Mouse (Mus musculus): ENCODE measurements around the gene Map6. TPM values are rescaled to one million over a fixed set of nuclear protein-coding genes. Genes with fewer than 3 reads are reported as not detected.

The Map6 gene
- polyA plus RNA-seq, 1 experiment from 2014 or later, result 3.0 TPM

DNA sequence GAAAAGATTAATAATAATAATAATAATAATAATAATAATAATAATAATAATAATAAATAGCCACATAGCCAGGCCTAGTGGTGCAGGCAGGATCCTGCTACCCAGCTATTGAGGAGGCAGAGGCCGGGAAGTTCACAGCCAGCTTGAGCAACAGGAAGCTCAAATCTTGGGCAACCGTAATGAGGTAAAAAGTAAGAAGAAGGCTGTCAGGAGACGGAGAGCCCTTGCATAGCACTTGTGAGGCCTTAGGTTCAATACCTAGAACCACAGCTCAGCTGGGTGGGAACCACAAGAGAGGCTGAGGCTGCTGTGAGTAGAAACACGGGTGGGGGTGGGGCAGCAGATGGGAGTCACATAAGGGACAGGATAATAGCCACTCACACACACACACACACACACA lies 47.3 kb downstream of the Map6 start:
- H3K4me3 ChIP-seq, result no peak overlapping the region
- peaks cover 20% of the 10 kb centered on the region for H3K4me1 ChIP-seq (replicated peaks)
- no peaks in the 10 kb centered on the region for H3K9me3 ChIP-seq (replicated peaks)
- no peak overlapping the region for H3K27ac ChIP-seq (ENCODE audit: poor library complexity, severe bottlenecking)
- H3K36me3 ChIP-seq, result no peaks in the 10 kb centered on the region
- H3K9ac ChIP-seq, result no peak overlapping the region
- 0 out of 2 replicates have a peak, but pooled peaks cover 5% of the 10 kb centered on the region for H3K27me3 ChIP-seq (replicated peaks)
- ATAC-seq (ENCODE audit: insufficient number of reproducible peaks, low FRiP score), result no peak
- H3K4me2 ChIP-seq, result no peak overlapping the region
- WGBS, result 72% methylated on average over 4 of the region's 4 CpGs

DNA sequence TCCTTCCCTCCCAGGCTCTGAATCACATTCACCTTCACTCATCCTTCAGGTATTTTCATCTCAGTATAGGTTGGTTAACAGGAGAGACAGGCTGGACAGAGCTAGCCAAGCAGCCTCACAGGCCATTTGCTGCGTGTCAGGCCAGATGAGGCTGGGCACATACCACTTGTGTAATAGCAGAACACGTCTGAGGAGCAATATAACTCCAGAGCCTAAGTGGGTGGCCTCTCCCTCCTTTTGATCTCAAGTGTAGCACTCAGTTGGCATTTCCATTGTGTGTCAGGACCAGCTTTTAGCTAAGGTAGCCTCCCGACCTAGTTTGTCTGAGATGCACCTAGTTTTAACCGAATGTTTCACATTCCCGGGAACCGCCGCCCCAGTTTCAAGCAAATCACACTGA lies 49.0 kb downstream of the Map6 start:
- Histone ChIP-seq H3K27ac (ENCODE audit: poor library complexity, severe bottlenecking) (no peak overlapping the region), H3K36me3 (no peaks in the 10 kb centered on the region), H3K4me3 (no peak overlapping the region), H3K4me2 (no peak overlapping the region), H3K27me3 (replicated peaks) (peaks cover 12% of the 10 kb centered on the region), H3K9ac (no peak overlapping the region), H3K4me1 (replicated peaks) (peaks cover 27% of the 10 kb centered on the region), H3K9me3 (replicated peaks) (no peaks in the 10 kb centered on the region)
- no peak for ATAC-seq (ENCODE audit: insufficient number of reproducible peaks, low FRiP score)
- 65% methylated on average over 7 of the region's 7 CpGs for WGBS

DNA sequence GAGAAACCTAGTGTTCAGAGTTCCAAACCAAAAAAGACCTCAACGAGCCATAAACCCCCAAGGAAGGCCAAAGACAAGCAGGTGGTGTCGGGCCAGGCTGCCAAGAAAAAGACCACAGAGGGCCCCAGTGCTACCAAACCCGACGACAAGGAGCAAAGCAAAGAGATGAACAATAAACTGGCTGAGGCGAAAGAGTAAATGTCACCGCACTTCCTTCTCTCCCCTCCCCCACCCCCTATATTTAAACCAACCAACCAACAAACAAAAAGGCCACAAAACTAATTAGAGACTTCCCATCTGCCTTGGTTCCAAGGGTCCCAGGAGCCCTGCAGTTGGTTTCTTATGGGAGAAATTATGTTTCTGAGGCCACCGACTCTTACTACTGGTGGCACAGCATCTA lies 50.2 kb downstream of the Map6 start:
- no peak overlapping the region for H3K27ac ChIP-seq (ENCODE audit: poor library complexity, severe bottlenecking)
- peaks cover 18% of the 10 kb centered on the region for H3K27me3 ChIP-seq (replicated peaks)
- no peaks in the 10 kb centered on the region for H3K9me3 ChIP-seq (replicated peaks)
- no peak overlapping the region for H3K4me3 ChIP-seq
- no peak overlapping the region for H3K9ac ChIP-seq
- ATAC-seq (ENCODE audit: insufficient number of reproducible peaks, low FRiP score), result no peak
- no peak overlapping the region for H3K4me2 ChIP-seq
- WGBS, result 81% methylated on average over 7 of the region's 7 CpGs
- H3K36me3 ChIP-seq, result no peaks in the 10 kb centered on the region
- peaks cover 19% of the 10 kb centered on the region for H3K4me1 ChIP-seq (replicated peaks)

DNA sequence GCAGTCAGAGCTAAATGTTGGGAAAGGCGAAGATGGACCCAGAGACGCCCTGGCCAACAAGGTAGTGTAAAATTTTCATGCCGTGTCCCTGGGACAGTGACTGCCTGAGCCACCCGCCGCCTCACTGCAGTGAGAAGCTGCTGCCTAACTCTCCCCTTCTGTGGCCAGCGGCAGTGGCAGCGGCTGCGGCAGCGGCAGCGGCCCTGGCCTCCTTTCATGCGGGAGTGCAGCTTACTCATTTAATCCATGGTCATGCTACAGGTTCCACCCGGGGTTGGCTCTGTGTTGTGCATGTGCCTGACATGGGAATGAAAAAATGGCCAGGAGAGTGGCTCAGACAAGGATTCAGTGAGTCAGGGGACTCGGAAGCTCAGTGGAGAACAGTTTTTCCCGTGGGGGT lies 53.3 kb downstream of the Map6 start:
- no peak overlapping the region for H3K4me2 ChIP-seq
- no peak overlapping the region for H3K9ac ChIP-seq
- 43% methylated on average over 14 of the region's 14 CpGs for WGBS
- no peak for ATAC-seq (ENCODE audit: insufficient number of reproducible peaks, low FRiP score)
- H3K36me3 ChIP-seq, result no peaks in the 10 kb centered on the region
- peaks cover 18% of the 10 kb centered on the region for H3K4me1 ChIP-seq (replicated peaks)
- H3K27ac ChIP-seq (ENCODE audit: poor library complexity, severe bottlenecking), result no peak overlapping the region
- H3K27me3 ChIP-seq (replicated peaks), result peaks cover 26% of the 10 kb centered on the region
- no peaks in the 10 kb centered on the region for H3K9me3 ChIP-seq (replicated peaks)
- no peak overlapping the region for H3K4me3 ChIP-seq

DNA sequence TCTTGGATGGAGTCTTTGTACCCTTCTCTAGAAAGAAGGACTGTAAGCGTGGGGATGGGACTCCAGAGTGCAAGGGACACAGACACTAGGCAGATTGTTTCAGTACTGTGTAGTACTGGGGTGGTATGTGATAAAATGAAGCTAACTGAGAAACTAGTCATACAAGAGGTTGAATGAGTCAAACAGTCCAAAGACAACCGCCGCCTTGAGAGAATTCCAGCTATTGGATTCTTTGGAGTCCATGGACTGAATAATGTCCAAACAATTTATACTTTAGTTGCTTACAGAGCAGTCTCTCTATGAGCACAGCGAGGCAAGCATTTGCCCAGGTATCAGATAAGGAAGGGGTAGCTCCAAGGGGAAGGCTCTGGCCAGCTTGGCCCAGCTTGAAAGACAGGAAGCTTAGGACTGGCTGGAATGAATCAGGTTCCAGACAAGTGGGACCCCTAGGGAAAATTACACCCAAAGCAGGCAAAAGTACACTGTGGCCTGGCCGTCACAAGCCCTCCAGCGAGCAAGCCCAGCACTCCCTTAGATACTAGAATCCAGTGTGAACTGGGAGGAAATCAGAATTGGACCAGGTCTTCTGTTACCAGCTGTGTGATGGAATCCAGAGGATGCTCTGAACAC lies 55.6 kb downstream of the Map6 start:
- Histone ChIP-seq H3K4me2 (no peak overlapping the region), H3K36me3 (no peaks in the 10 kb centered on the region), H3K27ac (ENCODE audit: poor library complexity, severe bottlenecking) (no peak overlapping the region), H3K4me1 (replicated peaks) (peaks cover 18% of the 10 kb centered on the region), H3K9ac (no peak overlapping the region), H3K27me3 (replicated peaks) (peaks cover 48% of the 10 kb centered on the region), H3K4me3 (no peak overlapping the region), H3K9me3 (replicated peaks) (no peaks in the 10 kb centered on the region)
- ATAC-seq (ENCODE audit: insufficient number of reproducible peaks, low FRiP score), result no peak
- 76% methylated on average over 6 of the region's 6 CpGs for whole genome bisulfite sequencing

DNA sequence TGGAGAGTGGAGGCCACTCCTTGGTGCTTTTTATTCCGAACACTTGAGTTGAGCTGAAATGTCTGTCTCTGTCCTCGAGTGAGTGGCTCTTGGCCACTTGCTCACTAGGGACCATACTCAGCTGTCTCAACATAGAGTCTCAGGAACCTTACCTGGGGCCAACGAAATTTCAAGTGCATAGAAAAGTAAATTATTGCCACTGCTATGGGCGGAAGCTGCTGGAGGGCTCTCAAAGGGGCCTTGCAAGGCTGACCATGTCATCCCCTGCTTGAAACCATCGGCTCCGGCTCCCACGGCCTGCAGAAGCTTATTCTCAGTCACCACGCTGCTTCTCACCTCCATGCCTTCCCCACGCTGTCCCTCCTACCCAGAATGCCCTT lies 56.1 kb downstream of the Map6 start:
- no peak overlapping the region for H3K4me2 ChIP-seq
- H3K4me3 ChIP-seq, result no peak overlapping the region
- no peak overlapping the region for H3K9ac ChIP-seq
- peaks cover 48% of the 10 kb centered on the region for H3K27me3 ChIP-seq (replicated peaks)
- WGBS, result 78% methylated on average over 9 of the region's 9 CpGs
- H3K4me1 ChIP-seq (replicated peaks), result peaks cover 18% of the 10 kb centered on the region
- no peaks in the 10 kb centered on the region for H3K36me3 ChIP-seq
- ATAC-seq (ENCODE audit: insufficient number of reproducible peaks, low FRiP score), result no peak
- no peaks in the 10 kb centered on the region for H3K9me3 ChIP-seq (replicated peaks)
- no peak overlapping the region for H3K27ac ChIP-seq (ENCODE audit: poor library complexity, severe bottlenecking)

DNA sequence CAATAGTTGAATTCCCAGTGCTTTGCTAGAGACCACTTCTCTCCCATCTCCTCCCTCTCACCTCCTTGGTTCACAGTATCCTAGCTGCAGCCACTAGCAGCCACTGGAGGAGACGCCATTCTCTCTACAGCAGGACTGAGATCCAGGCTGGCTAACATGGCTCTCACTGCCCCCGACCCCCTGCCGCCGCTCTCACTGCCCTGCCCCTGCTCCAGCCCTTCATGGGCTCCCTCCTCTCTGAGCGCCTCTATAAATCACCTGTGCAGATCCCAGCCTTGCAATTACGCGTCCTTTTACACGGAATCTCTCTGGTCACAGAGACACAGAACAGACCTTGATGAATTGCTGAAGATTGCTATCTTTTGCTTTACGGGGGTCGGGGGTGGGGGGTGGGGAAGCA lies 57.6 kb downstream of the Map6 start:
- H3K9me3 ChIP-seq (replicated peaks), result no peaks in the 10 kb centered on the region
- H3K4me3 ChIP-seq, result no peak overlapping the region
- no peak overlapping the region for H3K27ac ChIP-seq (ENCODE audit: poor library complexity, severe bottlenecking)
- H3K27me3 ChIP-seq (replicated peaks), result peaks cover 46% of the 10 kb centered on the region
- H3K4me1 ChIP-seq (replicated peaks), result peaks cover 9% of the 10 kb centered on the region; the same call in 1 of the 2 replicates
- no peaks in the 10 kb centered on the region for H3K36me3 ChIP-seq
- no peak overlapping the region for H3K4me2 ChIP-seq
- no peak for ATAC-seq (ENCODE audit: insufficient number of reproducible peaks, low FRiP score)
- WGBS, result 31% methylated on average over 10 of the region's 10 CpGs
- H3K9ac ChIP-seq, result no peak overlapping the region

DNA sequence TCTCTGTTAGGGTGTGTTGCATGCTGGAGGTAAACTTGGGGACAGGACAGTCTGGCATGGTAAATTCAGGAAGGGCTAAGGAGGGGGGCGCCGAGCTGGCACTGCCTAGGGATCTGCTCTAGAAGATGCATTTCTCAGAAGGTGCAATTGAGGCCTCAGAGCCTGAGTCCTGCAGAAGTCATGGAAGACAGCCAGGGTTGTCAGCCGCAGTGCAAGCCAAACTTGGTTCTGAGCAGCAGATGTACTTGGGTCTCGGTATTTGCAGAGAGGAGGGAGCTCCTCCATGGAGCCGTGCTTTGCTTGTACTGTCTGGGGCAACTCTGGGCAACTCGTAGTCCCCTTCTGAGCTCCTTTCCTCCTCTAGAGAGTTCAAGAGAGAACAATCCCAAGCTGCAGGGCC lies 58.9 kb downstream of the Map6 start:
- Histone ChIP-seq H3K4me3 (no peak overlapping the region), H3K27me3 (replicated peaks) (peaks cover 45% of the 10 kb centered on the region), H3K4me2 (no peak overlapping the region), H3K9me3 (replicated peaks) (no peaks in the 10 kb centered on the region), H3K36me3 (no peaks in the 10 kb centered on the region), H3K4me1 (replicated peaks) (peaks cover 6% of the 10 kb centered on the region; the same call in 1 of the 2 replicates), H3K27ac (ENCODE audit: poor library complexity, severe bottlenecking) (no peak overlapping the region), H3K9ac (no peak overlapping the region)
- ATAC-seq (ENCODE audit: insufficient number of reproducible peaks, low FRiP score), result no peak
- 64% methylated on average over 6 of the region's 6 CpGs for WGBS

DNA sequence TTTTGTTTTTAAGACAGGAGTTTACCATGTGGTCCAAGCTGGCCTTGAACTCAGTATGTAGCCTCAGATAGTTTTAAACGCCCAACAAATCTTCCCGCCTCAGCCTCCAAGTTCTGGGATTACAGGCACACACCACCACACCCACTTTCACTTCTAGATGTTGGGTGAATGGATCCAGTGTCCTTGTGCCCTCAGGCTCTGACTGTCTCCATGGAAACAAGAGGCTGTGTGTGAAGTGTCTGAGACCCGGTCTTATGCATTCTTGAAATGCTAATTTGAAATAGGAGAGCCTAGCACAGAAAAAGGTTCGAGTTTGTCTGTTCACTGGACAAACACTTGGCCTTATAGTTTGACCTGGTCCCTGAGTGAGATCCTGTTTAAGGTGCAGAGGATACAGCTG lies 61.6 kb downstream of the Map6 start:
- Histone ChIP-seq H3K27ac (ENCODE audit: poor library complexity, severe bottlenecking) (no peak overlapping the region), H3K4me3 (no peak overlapping the region), H3K4me1 (replicated peaks) (peaks cover 4% of the 10 kb centered on the region; the same call in 1 of the 2 replicates), H3K4me2 (no peak overlapping the region), H3K9ac (no peak overlapping the region), H3K9me3 (replicated peaks) (no peaks in the 10 kb centered on the region), H3K27me3 (replicated peaks) (peaks cover 35% of the 10 kb centered on the region), H3K36me3 (no peaks in the 10 kb centered on the region)
- 65% methylated on average over 4 of the region's 4 CpGs for WGBS
- no peak for ATAC-seq (ENCODE audit: insufficient number of reproducible peaks, low FRiP score)

DNA sequence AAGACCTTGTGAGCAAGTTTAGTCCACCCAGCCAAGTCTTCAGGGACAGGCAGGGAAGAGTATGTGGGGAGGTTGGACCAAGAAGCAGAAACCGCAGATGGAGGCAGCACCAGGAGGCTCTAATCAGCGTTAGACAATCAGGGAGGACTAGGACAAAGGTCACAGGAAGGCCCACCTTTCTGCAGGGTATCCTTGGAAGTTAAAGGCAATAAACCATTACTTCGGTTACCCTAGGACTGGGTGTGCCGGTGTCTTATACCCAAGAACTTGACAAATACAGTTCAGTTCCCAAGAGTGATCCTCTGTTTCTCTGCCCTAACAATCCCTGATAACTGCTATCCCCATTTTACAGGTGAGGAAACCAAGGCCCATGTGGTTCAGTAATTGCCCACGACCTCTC lies 62.8 kb downstream of the Map6 start:
- 87% methylated on average over 5 of the region's 5 CpGs for WGBS
- Histone ChIP-seq H3K4me1 (replicated peaks) (peaks cover 8% of the 10 kb centered on the region; the same call in 1 of the 2 replicates), H3K36me3 (no peaks in the 10 kb centered on the region), H3K9ac (no peak overlapping the region), H3K27ac (ENCODE audit: poor library complexity, severe bottlenecking) (no peak overlapping the region), H3K4me3 (no peak overlapping the region), H3K4me2 (no peak overlapping the region), H3K27me3 (replicated peaks) (peaks cover 31% of the 10 kb centered on the region), H3K9me3 (replicated peaks) (no peaks in the 10 kb centered on the region)
- ATAC-seq (ENCODE audit: insufficient number of reproducible peaks, low FRiP score), result no peak

DNA sequence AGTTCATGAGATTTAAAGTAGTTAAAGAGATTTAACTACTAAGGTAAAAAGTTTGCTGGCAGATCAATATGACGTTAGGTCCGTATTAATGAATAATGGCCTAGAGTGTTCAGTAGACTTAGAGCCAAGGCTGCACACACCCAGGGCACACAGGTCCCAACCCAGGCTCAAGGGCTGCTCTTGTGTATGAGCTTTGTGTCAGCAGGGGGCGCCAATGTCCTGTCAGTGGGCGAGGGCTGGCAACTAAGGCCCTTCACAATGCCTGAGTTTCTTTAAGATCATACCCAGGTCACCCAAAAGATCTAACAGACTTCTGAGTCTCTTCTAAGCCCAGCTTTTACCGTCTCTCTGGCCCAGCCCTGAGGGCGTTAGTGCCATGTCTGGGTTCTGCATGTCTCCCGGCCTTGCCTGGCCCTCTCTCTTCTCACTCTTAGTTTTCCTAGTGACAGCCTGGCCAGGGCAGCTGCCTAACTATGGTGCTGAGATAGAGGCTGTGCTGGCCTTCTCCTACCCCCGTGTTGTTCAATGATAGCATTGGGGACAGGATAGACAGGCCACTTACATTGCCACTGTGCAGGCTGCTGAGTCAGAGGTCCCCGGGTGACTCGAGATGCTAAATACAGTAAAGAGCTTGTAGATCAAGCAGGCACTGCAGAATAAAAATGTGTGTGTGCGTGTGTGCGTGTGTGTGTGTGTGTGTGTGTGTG lies 65.7 kb downstream of the Map6 start:
- 28% methylated on average over 12 of the region's 12 CpGs for WGBS

More for the DNA sequence above, 65.7 kb downstream of the Map6 start:
- peak overlapping the region; percentile 62 for H3K9ac ChIP-seq
- no peak overlapping the region for H3K27ac ChIP-seq (ENCODE audit: poor library complexity, severe bottlenecking)
- H3K4me2 ChIP-seq, result no peak overlapping the region
- H3K27me3 ChIP-seq (replicated peaks), result peaks cover 6% of the 10 kb centered on the region; the same call in 1 of the 2 replicates
- ATAC-seq (ENCODE audit: insufficient number of reproducible peaks, low FRiP score), result 0 out of 2 replicates have a peak, but pooled peaks have one; percentile 42
- H3K4me1 ChIP-seq (replicated peaks), result peaks cover 8% of the 10 kb centered on the region; the same call in 1 of the 2 replicates
- H3K9me3 ChIP-seq (replicated peaks), result no peaks in the 10 kb centered on the region
- H3K36me3 ChIP-seq, result no peaks in the 10 kb centered on the region
- no peak overlapping the region for H3K4me3 ChIP-seq

Measured in heart, embryonic 12.5 days (tissue).